ENCODE assay signal across 21 mouse cellular contexts in genomic region chr12:79957211-79957610, GRCm38 (mm10).
DNase-seq lines count a peak whose midpoint lies in the region; ATAC-seq lines count a peak whose summit lies in the region.
"Had no signal": no experiment of that assay in that cellular context is flagged by ENCODE, and none has a peak within 500 bp of the region (broad histone marks: within the 10 kb centered on the region; RNA-seq: fewer than 3 reads in every experiment).

No protein-coding gene starts in this region.

- H3K9me3 ChIP-seq in embryonic facial prominence, embryonic 13.5 days = no peaks in the 10 kb centered on the region
- no peaks in the 10 kb centered on the region for H3K9me3 ChIP-seq in embryonic facial prominence, embryonic 10.5 days
- no peaks in the 10 kb centered on the region for H3K9me3 ChIP-seq in heart, embryonic 10.5 days
- H3K9me3 ChIP-seq in heart, embryonic 11.5 days (replicated peaks; ENCODE audit: control insufficient read depth, low read length) = no peaks in the 10 kb centered on the region
- no peaks in the 10 kb centered on the region for H3K9me3 ChIP-seq in lung, embryonic 15.5 days
- H3K9me3 ChIP-seq: G1E; hindbrain, embryonic 12.5 days had no signal

- ATAC-seq in embryonic facial prominence, embryonic 13.5 days (ENCODE audit: insufficient number of reproducible peaks, insufficient read depth, low FRiP score, low TSS enrichment, low read depth) = no peak
- no peak for ATAC-seq in heart, embryonic 11.5 days (replicated peaks; ENCODE audit: insufficient number of reproducible peaks, low FRiP score, low TSS enrichment)
- ATAC-seq in lung, embryonic 15.5 days (ENCODE audit: borderline replicate concordance, extremely low read depth, low FRiP score, low TSS enrichment) = no peak
- ATAC-seq: CD4-positive, CD25-positive, alpha-beta regulatory T cell, adult 4 months; forebrain, embryonic 14.5 days; hindbrain, embryonic 16.5 days; inflammation-experienced regulatory T-cells, adult 6 months had no signal

- H3K27ac ChIP-seq in embryonic facial prominence, embryonic 13.5 days = 0 out of 2 replicates have a peak overlapping the region, but pooled peaks have one; percentile 16
- H3K27ac ChIP-seq in embryonic facial prominence, embryonic 10.5 days (replicated peaks) = no peak overlapping the region
- H3K27ac ChIP-seq in heart, embryonic 10.5 days = no peak overlapping the region
- no peak overlapping the region for H3K27ac ChIP-seq in heart, embryonic 11.5 days (ENCODE audit: low read depth, low read length)
- H3K27ac ChIP-seq in lung, embryonic 15.5 days = peak overlapping the region; percentile 29; the same call in 1 of the 2 replicates
- H3K27ac ChIP-seq: hindbrain, embryonic 12.5 days had no signal

- no peak overlapping the region for H3K4me2 ChIP-seq in embryonic facial prominence, embryonic 13.5 days
- no peak overlapping the region for H3K4me2 ChIP-seq in heart, embryonic 11.5 days
- H3K4me2 ChIP-seq in lung, embryonic 15.5 days = no peak overlapping the region
- H3K4me2 ChIP-seq: hindbrain, embryonic 12.5 days had no signal

- H3K4me3 ChIP-seq in embryonic facial prominence, embryonic 13.5 days = no peak overlapping the region
- H3K4me3 ChIP-seq in embryonic facial prominence, embryonic 10.5 days = no peak overlapping the region
- H3K4me3 ChIP-seq in heart, embryonic 10.5 days = no peak overlapping the region
- H3K4me3 ChIP-seq in heart, embryonic 11.5 days (ENCODE audit: low read depth, low read length) = no peak overlapping the region
- no peak overlapping the region for H3K4me3 ChIP-seq in lung, embryonic 15.5 days
- H3K4me3 ChIP-seq: hindbrain, embryonic 12.5 days had no signal

- DNase-seq in embryonic facial prominence, embryonic 10.5 days (ENCODE audit: low spot score) = no peak
- peak; percentile 53 for DNase-seq in heart, embryonic 10.5 days (ENCODE audit: low spot score)
- DNase-seq in lung, postnatal 10 days = no peak
- DNase-seq in spleen, postnatal 10 days (ENCODE audit: low spot score in 2 of 2) = no peak
- DNase-seq: adrenal gland, adult 8-10 months; adrenal gland, postnatal 36 days; B cell, adult 2 months; cerebellum, adult 2 months; cerebellum, postnatal 10 days; gastrocnemius, postnatal 10 days; heart, postnatal 10 days; heart, postnatal 4 days had no signal

- no peaks in the 10 kb centered on the region for H3K27me3 ChIP-seq in embryonic facial prominence, embryonic 13.5 days
- H3K27me3 ChIP-seq in embryonic facial prominence, embryonic 10.5 days (replicated peaks; ENCODE audit: low read depth, poor library complexity, severe bottlenecking) = no peaks in the 10 kb centered on the region
- 0 out of 2 replicates have a peak, but pooled peaks cover 6% of the 10 kb centered on the region for H3K27me3 ChIP-seq in heart, embryonic 10.5 days (ENCODE audit: insufficient read depth, poor library complexity, severe bottlenecking)
- no peaks in the 10 kb centered on the region for H3K27me3 ChIP-seq in heart, embryonic 11.5 days (ENCODE audit: control insufficient read depth, insufficient read depth, low read length)
- no peaks in the 10 kb centered on the region for H3K27me3 ChIP-seq in lung, embryonic 15.5 days
- H3K27me3 ChIP-seq: hindbrain, embryonic 12.5 days had no signal

- no peak overlapping the region for H3K9ac ChIP-seq in embryonic facial prominence, embryonic 13.5 days
- no peak overlapping the region for H3K9ac ChIP-seq in heart, embryonic 11.5 days (ENCODE audit: low read depth, low read length)
- H3K9ac ChIP-seq in lung, embryonic 15.5 days = no peak overlapping the region
- H3K9ac ChIP-seq: hindbrain, embryonic 12.5 days had no signal

- H3K36me3 ChIP-seq in embryonic facial prominence, embryonic 13.5 days = no peaks in the 10 kb centered on the region
- H3K36me3 ChIP-seq in embryonic facial prominence, embryonic 10.5 days (replicated peaks) = no peaks in the 10 kb centered on the region
- H3K36me3 ChIP-seq in heart, embryonic 10.5 days = no peaks in the 10 kb centered on the region
- H3K36me3 ChIP-seq in heart, embryonic 11.5 days (ENCODE audit: control insufficient read depth, insufficient read depth, low read length) = no peaks in the 10 kb centered on the region
- no peaks in the 10 kb centered on the region for H3K36me3 ChIP-seq in lung, embryonic 15.5 days
- H3K36me3 ChIP-seq: G1E; hindbrain, embryonic 12.5 days had no signal

- 80% methylated on average over 4 of the region's 4 CpGs for WGBS in embryonic facial prominence, embryonic 13.5 days
- WGBS in embryonic facial prominence, embryonic 10.5 days = 84% methylated on average over 4 of the region's 4 CpGs
- 76% methylated on average over 4 of the region's 4 CpGs for WGBS in heart, embryonic 10.5 days
- 80% methylated on average over 4 of the region's 4 CpGs for WGBS in heart, embryonic 11.5 days (ENCODE audit: insufficient replicate concordance)
- WGBS in lung, embryonic 15.5 days = 82% methylated on average over 4 of the region's 4 CpGs

- H3K4me1 ChIP-seq in embryonic facial prominence, embryonic 13.5 days = peaks cover 18% of the 10 kb centered on the region
- peaks cover 37% of the 10 kb centered on the region for H3K4me1 ChIP-seq in embryonic facial prominence, embryonic 10.5 days
- H3K4me1 ChIP-seq in heart, embryonic 10.5 days = 0 out of 2 replicates have a peak, but pooled peaks cover 19% of the 10 kb centered on the region
- H3K4me1 ChIP-seq in heart, embryonic 11.5 days (ENCODE audit: control insufficient read depth, insufficient read depth, low read length) = no peaks in the 10 kb centered on the region
- peaks cover 8% of the 10 kb centered on the region; the same call in 1 of the 2 replicates for H3K4me1 ChIP-seq in lung, embryonic 15.5 days
- H3K4me1 ChIP-seq: hindbrain, embryonic 12.5 days had no signal

Comparison
In these comparisons a context has a peak if more than half of its experiments do, and no peak if none do; other contexts are left out.
1. H3K27ac ChIP-seq: peak in embryonic facial prominence, embryonic 13.5 days (single experiment) and lung, embryonic 15.5 days (single experiment); none in embryonic facial prominence, embryonic 10.5 days (single experiment), heart, embryonic 10.5 days (single experiment) and heart, embryonic 11.5 days (single experiment).